Mouse (Mus musculus): ENCODE measurements around the gene Cinp.

Gene Cinp

GRCm38 (mm10) chr12:110889036-110890020, at the start of gene Cinp, which contains the start of gene Tecpr2:
Cinp (minus strand) TSS chr12:110889145.
Tecpr2 (plus strand) TSS chr12:110889264.
- peak; percentile 86 to 87 for DNase-seq (ENCODE audit: low read depth in 1 of 2, low spot score in 2 of 2)

- no peak for DNase-seq (ENCODE audit: low read depth in 1 of 2, low spot score in 2 of 2)
Measured at GRCm38 (mm10) chr12:110937496-110937895, 48.6 kb upstream of the Cinp start.

DNA sequence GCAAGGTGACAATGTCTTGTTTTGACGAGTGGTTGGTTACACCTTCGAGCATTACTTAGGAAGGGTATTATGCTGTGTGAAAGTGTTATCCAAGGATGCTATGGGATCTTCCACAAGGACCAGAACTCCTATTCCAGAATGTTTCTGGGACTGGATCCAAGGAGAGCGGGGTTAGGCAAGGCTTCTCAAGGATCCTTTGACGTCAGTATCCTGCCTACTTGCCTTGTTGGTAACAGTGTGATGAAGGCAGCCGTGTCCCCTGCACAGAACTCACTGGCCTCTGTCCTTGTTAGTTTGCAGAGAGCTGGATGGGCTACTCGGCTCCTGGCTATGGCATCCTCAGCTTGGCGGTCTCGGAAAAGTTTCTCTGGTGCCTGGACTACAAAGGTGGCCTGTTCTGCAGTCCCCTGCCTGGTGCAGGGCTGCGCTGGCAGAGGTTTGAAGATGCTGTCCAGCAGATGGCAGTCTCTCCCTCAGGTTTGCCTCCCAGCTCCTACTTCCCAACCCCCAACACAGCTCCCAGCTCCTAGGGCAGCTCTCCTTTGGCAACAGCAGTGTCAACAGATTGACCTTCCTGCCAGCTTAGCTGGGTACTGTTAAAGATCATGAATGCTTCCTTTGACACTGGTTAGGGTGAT, 47.2 kb upstream of the Cinp start:
- peak; percentile 11 to 28 for DNase-seq (ENCODE audit: low read depth in 1 of 2, low spot score in 2 of 2)

GRCm38 (mm10) chr12:110932820-110933219, 43.9 kb upstream of the Cinp start:
- no peak for DNase-seq (ENCODE audit: low read depth in 1 of 2, low spot score in 2 of 2)

- DNase-seq (ENCODE audit: low read depth in 1 of 2, low spot score in 2 of 2) = no peak
Measured at GRCm38 (mm10) chr12:110921572-110921971, 32.6 kb upstream of the Cinp start.

DNA sequence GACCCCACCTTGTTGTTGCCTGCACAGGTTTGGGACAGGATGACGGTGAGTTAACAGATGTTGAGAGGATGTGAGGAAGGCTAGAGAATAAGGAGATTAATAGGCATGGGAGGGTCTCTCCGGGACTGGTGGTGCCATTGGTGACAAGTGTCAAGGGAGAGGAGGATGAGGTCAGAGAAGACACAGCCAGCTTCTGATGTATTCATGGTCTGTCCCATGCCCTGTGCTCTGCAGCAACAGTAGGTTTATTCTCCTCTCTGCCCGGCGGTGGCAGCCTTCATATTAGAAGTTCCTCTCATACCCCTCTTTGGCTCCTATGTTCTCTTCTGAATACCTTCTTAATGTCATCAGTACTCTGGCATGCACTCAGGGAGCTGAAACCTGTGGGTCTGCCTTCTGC, 31.3 kb upstream of the Cinp start:
- DNase-seq (ENCODE audit: low read depth in 1 of 2, low spot score in 2 of 2) = no peak

GRCm38 (mm10) chr12:110915761-110916160, 26.8 kb upstream of the Cinp start:
- no peak for DNase-seq (ENCODE audit: low read depth in 1 of 2, low spot score in 2 of 2)

DNA sequence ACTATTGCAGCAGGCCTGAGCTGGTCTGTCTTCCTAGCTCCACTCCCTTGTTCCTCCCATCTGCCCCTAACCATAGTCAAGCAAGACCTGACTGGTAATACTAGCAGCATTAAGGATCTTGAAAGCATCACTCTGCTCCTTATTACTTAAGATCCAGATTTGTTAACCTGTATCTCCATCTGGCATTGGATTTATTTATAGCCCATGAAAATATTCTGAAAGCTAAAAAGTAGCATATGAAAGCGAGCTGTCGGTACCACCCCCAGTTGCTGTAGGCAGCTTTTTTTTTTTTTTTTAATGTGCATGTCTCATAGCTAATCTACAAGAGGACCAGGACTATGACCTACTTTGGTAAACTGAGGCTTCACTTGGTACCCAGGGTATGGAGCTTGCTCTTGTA, 21.0 kb upstream of the Cinp start:
- DNase-seq (ENCODE audit: low read depth in 1 of 2, low spot score in 2 of 2) = no peak

GRCm38 (mm10) chr12:110907845-110908244, 18.9 kb upstream of the Cinp start:
- DNase-seq (ENCODE audit: low read depth in 1 of 2, low spot score in 2 of 2) = no peak

GRCm38 (mm10) chr12:110903536-110903935, 14.6 kb upstream of the Cinp start:
- DNase-seq (ENCODE audit: low read depth in 1 of 2, low spot score in 2 of 2) = no peak

DNA sequence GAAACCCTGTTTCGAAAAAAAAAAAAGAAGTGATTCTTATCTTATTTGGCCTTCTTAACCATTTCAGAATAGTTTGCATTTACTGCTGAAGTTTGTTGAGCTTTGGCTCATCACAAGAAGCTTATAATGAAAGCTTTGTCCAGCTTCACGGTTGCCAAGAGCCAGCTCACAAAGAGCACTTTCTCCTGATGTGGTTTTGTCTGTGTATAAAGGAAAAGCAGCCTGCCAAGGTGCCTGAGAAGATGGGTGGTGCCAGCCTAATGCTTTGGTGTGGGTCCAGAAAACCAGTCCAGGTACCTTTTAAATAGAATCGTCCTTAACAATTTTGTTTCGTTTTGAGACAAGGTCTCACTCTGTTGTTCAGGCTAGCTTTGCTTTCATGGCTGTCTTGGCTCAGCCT, 13.2 kb upstream of the Cinp start:
- DNase-seq (ENCODE audit: low read depth in 1 of 2, low spot score in 2 of 2) = no peak

DNA sequence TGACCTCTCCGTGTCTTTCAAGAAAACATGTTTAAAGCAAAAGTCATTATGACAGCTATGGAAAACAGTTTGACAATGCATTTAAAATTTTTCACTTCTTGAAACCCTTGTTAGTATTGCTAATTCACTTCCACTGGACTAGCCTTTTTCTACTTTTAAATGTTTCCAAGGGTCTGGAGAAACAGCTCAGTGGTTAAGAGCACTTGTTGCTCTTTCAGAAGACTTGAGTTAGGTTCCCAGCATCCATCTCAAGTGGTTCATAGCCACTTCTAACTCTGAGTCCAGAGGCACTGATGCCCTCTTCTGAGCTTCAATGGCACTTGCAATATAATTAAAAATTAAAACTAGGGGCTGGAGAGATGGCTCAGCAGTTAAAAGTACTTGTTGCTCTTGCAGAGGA, 2.9 kb upstream of the Cinp start:
- DNase-seq (ENCODE audit: low read depth in 1 of 2, low spot score in 2 of 2) = no peak

- DNase-seq (ENCODE audit: low read depth in 1 of 2, low spot score in 2 of 2) = no peak
Measured at GRCm38 (mm10) chr12:110888606-110889005, 339 bp downstream of the Cinp start.

DNA sequence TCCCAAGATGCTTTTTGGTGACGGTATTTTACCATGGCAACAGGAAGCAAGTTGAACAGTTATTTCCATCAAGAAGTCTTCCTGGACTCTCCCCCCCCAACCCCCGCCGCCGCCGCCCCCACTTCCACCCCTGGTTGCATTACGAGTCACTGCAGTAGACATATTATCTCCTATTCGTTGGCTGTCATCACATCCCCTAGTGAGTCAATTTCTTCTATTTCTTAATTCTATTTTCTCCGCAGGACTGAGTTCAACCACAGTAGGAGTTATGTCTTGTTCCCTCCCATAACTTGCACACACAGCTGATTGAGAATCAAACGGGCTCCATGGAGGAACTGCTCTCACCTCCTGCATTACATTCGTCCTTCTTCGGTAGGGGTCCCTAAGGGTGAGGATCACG, 839 bp downstream of the Cinp start:
- DNase-seq (ENCODE audit: low read depth in 1 of 2, low spot score in 2 of 2) = no peak

- DNase-seq (ENCODE audit: low read depth in 1 of 2, low spot score in 2 of 2) = no peak
Measured at GRCm38 (mm10) chr12:110885251-110885650, 3.7 kb downstream of the Cinp start.

DNA sequence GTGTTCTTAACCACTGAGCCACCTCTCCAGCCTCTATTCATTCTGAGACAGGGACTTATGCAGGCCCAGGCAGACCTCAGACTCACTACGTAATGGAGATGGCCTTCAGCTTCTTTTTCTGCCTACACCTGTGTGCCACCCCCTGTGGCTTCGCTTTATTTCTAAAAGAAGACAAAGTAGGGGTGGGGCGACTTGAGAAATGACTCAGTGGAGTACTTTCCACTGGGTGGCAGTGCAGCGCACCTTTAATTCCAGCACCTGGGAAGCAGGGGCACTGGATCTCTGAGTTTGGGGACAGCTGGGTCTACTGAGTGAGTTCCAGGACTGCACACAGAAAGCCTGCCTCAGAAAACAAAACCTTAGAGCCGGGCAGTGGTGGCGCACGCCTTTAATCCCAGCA, 6.7 kb downstream of the Cinp start:
- DNase-seq (ENCODE audit: low read depth in 1 of 2, low spot score in 2 of 2) = no peak

- DNase-seq (ENCODE audit: low read depth in 1 of 2, low spot score in 2 of 2) = no peak
Measured at GRCm38 (mm10) chr12:110875351-110875750, 13.6 kb downstream of the Cinp start.

DNA sequence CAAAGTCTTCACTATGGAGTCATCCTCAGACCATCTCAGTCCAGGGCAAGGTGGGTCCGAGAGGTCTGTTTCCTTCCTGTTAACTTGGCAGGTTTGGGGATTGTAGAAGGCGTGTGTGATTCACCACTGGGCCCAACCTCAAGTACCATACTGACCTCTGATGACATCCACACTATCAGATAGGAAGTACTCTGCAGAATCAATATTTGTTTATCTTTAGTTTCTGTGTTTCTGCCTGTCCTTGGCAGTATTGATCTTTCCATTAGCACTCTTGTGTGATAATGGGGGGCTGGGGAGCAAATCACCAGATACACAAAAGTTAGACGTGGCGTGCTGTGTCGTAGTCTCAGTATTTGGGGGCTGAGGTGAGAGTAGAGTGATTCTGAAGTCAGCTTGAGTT, 17.7 kb downstream of the Cinp start:
- DNase-seq (ENCODE audit: low read depth in 1 of 2, low spot score in 2 of 2) = no peak

DNA sequence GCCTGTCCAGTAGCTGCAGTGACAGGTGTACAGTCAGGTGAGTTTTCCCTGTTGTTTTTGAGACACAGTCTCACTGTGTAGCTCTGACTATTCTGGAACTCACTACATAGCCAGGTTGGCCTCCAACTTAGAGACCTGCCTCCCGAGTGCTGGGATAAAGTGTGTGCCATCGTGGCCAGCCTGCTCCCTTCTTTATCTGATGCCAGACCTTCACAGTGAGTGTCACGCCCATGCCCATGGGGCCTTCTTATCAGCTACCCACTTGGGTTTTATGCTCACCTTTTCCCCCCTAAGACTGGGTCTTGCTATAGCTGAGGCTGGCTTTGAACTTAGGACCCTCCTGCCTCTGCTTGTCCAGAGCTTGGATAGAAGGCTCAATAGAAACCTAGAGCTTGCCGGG, 18.8 kb downstream of the Cinp start:
- no peak for DNase-seq (ENCODE audit: low read depth in 1 of 2, low spot score in 2 of 2)

- DNase-seq (ENCODE audit: low read depth in 1 of 2, low spot score in 2 of 2) = no peak
Measured at GRCm38 (mm10) chr12:110865989-110866388, 23.0 kb downstream of the Cinp start.

DNA sequence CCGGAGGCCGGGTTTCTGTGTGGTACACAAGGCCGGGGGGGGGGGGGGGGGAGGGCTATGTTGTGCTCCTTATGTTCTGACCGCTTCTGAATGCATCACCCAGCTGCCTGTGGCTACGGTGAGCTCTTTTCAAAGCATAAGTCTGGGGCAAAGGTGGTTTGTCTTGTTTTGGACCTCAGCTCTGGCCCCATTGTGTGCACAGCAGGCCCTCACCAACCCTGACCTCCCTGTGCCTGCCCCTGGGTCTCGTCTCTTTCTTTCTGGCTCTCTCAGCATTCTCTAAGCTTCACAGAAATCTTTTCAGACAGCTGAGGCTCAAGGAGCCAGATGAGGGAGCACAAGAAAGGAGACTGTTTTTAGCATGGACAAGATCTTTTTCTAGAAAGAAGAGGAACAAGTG, 23.4 kb downstream of the Cinp start:
- DNase-seq (ENCODE audit: low read depth in 1 of 2, low spot score in 2 of 2) = no peak

DNA sequence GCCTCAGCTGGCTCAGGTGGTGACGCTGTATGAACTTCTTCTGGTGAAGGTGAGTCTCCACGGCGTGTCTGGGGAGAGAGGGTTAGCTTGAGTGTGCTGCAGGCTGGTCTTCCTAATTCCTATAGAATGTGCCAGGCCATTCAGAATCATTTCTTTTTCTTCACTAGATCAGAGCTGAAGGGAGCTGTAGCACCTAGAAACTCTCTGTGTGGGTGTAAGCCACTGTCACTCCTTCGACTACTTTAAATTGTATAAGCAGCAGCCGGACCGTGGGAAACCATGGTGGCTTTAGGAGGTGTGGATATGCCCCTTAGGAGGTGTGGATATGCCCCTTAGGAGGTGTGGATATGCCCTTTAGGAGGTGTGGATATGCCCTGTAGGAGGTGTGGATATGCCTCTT, 24.9 kb downstream of the Cinp start:
- no peak for DNase-seq (ENCODE audit: low read depth in 1 of 2, low spot score in 2 of 2)

All from monocyte, adult 2 months (primary cell).